Mouse (Mus musculus): Measurements from ENCODE around the gene Ngf.

GRCm38 (mm10) chr3:102477917-102478694 lies 8.4 kb downstream of the Ngf start:
- TF ChIP-seq POLR2A (IDR thresholded peaks at IDR 0.05; ENCODE audit: borderline replicate concordance, insufficient read depth, low read length), result no peak
- TF ChIP-seq CTCF (IDR thresholded peaks at IDR 0.05; ENCODE audit: borderline replicate concordance, insufficient read depth, low read depth, low read length), result no peak
